In genomic region chr6:87746849-87747248, GRCm38 (mm10) we compare ENCODE assay signal across 12 mouse cellular contexts. TPM values are rescaled to one million over a fixed set of nuclear protein-coding genes. Genes with fewer than 3 reads are reported as not detected.
A peak's percentile ranks its signal among the peaks of the same experiment; 100 is the strongest.
DNase-seq lines count a peak whose midpoint lies in the region; ATAC-seq and TF ChIP-seq lines count a peak whose summit lies in the region.
"Had no signal": no experiment of that assay in that cellular context is flagged by ENCODE, and none has a peak within 500 bp of the region (broad histone marks: within the 10 kb centered on the region; RNA-seq: fewer than 3 reads in every experiment).

No protein-coding gene starts in this region.

- no peak overlapping the region for H3K4me2 ChIP-seq in embryonic facial prominence, embryonic 13.5 days
- H3K4me2 ChIP-seq in lung, embryonic 14.5 days = no peak overlapping the region
- H3K4me2 ChIP-seq: forebrain, embryonic 15.5 days; hindbrain, embryonic 15.5 days had no signal

- H3K4me3 ChIP-seq in embryonic facial prominence, embryonic 13.5 days = no peak overlapping the region
- H3K4me3 ChIP-seq in embryonic facial prominence, embryonic 10.5 days = no peak overlapping the region
- no peak overlapping the region for H3K4me3 ChIP-seq in lung, embryonic 14.5 days (ENCODE audit: low read depth, low read length)
- H3K4me3 ChIP-seq: forebrain, embryonic 15.5 days; hindbrain, embryonic 15.5 days had no signal

- no peaks in the 10 kb centered on the region for H3K36me3 ChIP-seq in embryonic facial prominence, embryonic 13.5 days
- no peaks in the 10 kb centered on the region for H3K36me3 ChIP-seq in embryonic facial prominence, embryonic 10.5 days (replicated peaks)
- H3K36me3 ChIP-seq in lung, embryonic 14.5 days (ENCODE audit: insufficient read depth) = no peaks in the 10 kb centered on the region
- H3K36me3 ChIP-seq: forebrain, embryonic 15.5 days; hindbrain, embryonic 15.5 days had no signal

- no peak for TF ChIP-seq CTCF in lung, embryonic 14.5 days (IDR thresholded peaks at IDR 0.05; ENCODE audit: low read depth)

- peak overlapping the region; percentile 33; the same call in 1 of the 2 replicates for H3K27ac ChIP-seq in embryonic facial prominence, embryonic 13.5 days
- no peak overlapping the region for H3K27ac ChIP-seq in embryonic facial prominence, embryonic 10.5 days (replicated peaks)
- peak overlapping the region; percentile 26; the same call in 1 of the 2 replicates for H3K27ac ChIP-seq in lung, embryonic 14.5 days (ENCODE audit: low read depth)
- H3K27ac ChIP-seq: forebrain, embryonic 15.5 days; hindbrain, embryonic 15.5 days had no signal

- no peak for DNase-seq in embryonic facial prominence, embryonic 10.5 days (ENCODE audit: low spot score)
- DNase-seq in adipocyte (ENCODE audit: low spot score) = peak; percentile 81
- DNase-seq in heart, postnatal 25 days (ENCODE audit: low spot score) = peak; percentile 70
- peak; percentile 89 for DNase-seq in lung, embryonic 14.5 days
- DNase-seq in adrenal gland, postnatal 4 days (ENCODE audit: low spot score in 2 of 2) = no peak
- no peak for DNase-seq in yolk sac, embryonic 10.5 days (ENCODE audit: low spot score)
- DNase-seq in c-Kit-positive CD71-positive TER-119-positive erythroid progenitor cells, embryonic 14.5 days (ENCODE audit: low spot score) = no peak
- DNase-seq: cerebellum, adult 2 months; spleen, adult 18-20 months had no signal

- H3K9me3 ChIP-seq in embryonic facial prominence, embryonic 13.5 days = no peaks in the 10 kb centered on the region
- H3K9me3 ChIP-seq in embryonic facial prominence, embryonic 10.5 days = no peaks in the 10 kb centered on the region
- no peaks in the 10 kb centered on the region for H3K9me3 ChIP-seq in lung, embryonic 14.5 days (ENCODE audit: low read depth, low read length)
- H3K9me3 ChIP-seq: forebrain, embryonic 15.5 days; hindbrain, embryonic 15.5 days had no signal

- no peaks in the 10 kb centered on the region for H3K27me3 ChIP-seq in embryonic facial prominence, embryonic 13.5 days
- H3K27me3 ChIP-seq in embryonic facial prominence, embryonic 10.5 days (replicated peaks; ENCODE audit: low read depth, poor library complexity, severe bottlenecking) = no peaks in the 10 kb centered on the region
- H3K27me3 ChIP-seq in lung, embryonic 14.5 days (ENCODE audit: insufficient read depth, low read length) = no peaks in the 10 kb centered on the region
- H3K27me3 ChIP-seq: forebrain, embryonic 15.5 days; hindbrain, embryonic 15.5 days had no signal

- peaks cover 16% of the 10 kb centered on the region for H3K4me1 ChIP-seq in embryonic facial prominence, embryonic 13.5 days
- H3K4me1 ChIP-seq in embryonic facial prominence, embryonic 10.5 days = 0 out of 2 replicates have a peak, but pooled peaks cover 6% of the 10 kb centered on the region
- H3K4me1 ChIP-seq in lung, embryonic 14.5 days (ENCODE audit: insufficient read depth) = no peaks in the 10 kb centered on the region
- H3K4me1 ChIP-seq: forebrain, embryonic 15.5 days; hindbrain, embryonic 15.5 days had no signal

- ATAC-seq in embryonic facial prominence, embryonic 13.5 days (ENCODE audit: insufficient number of reproducible peaks, insufficient read depth, low FRiP score, low TSS enrichment, low read depth) = no peak
- peak; percentile 89 for ATAC-seq in lung, embryonic 14.5 days (ENCODE audit: insufficient read depth)
- ATAC-seq: forebrain, embryonic 15.5 days had no signal

- intact Hi-C loops in heart, postnatal 25 days (cut with DNase I) = no loop called here

- no peak overlapping the region for H3K9ac ChIP-seq in embryonic facial prominence, embryonic 13.5 days
- H3K9ac ChIP-seq in lung, embryonic 14.5 days = no peak overlapping the region
- H3K9ac ChIP-seq: forebrain, embryonic 15.5 days; hindbrain, embryonic 15.5 days had no signal

- 50% methylated on average over 2 of the region's 2 CpGs for WGBS in embryonic facial prominence, embryonic 13.5 days
- 58% methylated on average over 2 of the region's 2 CpGs for whole genome bisulfite sequencing in embryonic facial prominence, embryonic 10.5 days
- 45% methylated on average over 2 of the region's 2 CpGs for WGBS in lung, embryonic 14.5 days

RNA-seq across cellular contexts. Expression of gene Efcc1, which starts 16.2 kb away (rescaled TPM):
- polyA plus RNA-seq in embryonic facial prominence, embryonic 13.5 days (2015; fragmentation: Nextera tagmentation; extraction: Ambion mirVana) = 1.5 and 2.2 TPM in 2 replicates
- polyA plus RNA-seq in embryonic facial prominence, embryonic 10.5 days (2016; fragmentation: Nextera tagmentation; extraction: Ambion mirVana) = 0.61 and 1.4 TPM in 2 replicates
- total RNA-seq in heart, postnatal 25 days (2021) = 1 to 10 TPM in 1 of 2 experiments, under 1 TPM in 1; 0.95 to 1.4 TPM
- 3.4 and 3.8 TPM in 2 replicates for polyA plus RNA-seq in lung, embryonic 14.5 days (2014; fragmentation: Nextera tagmentation; extraction: Ambion mirVana)
- 1 to 10 TPM; 2.0 to 2.1 TPM for total RNA-seq in adrenal gland, postnatal 4 days (2021)

RNA-seq across cellular contexts. Expression of gene Gp9, which starts 31.0 kb away (rescaled TPM):
- 1.8 and 2.5 TPM in 2 replicates for polyA plus RNA-seq in embryonic facial prominence, embryonic 13.5 days (2015; fragmentation: Nextera tagmentation; extraction: Ambion mirVana)
- 2.6 TPM in 2 replicates for polyA plus RNA-seq in embryonic facial prominence, embryonic 10.5 days (2016; fragmentation: Nextera tagmentation; extraction: Ambion mirVana)
- 1 to 10 TPM in 1 of 2 experiments, under 1 TPM in 1; 0.78 to 1.2 TPM for total RNA-seq in heart, postnatal 25 days (2021)
- 4.0 and 4.3 TPM in 2 replicates for polyA plus RNA-seq in lung, embryonic 14.5 days (2014; fragmentation: Nextera tagmentation; extraction: Ambion mirVana)
- 1 to 10 TPM; 1.0 to 1.1 TPM for total RNA-seq in adrenal gland, postnatal 4 days (2021)

Comparison
In these comparisons a context has a peak if more than half of its experiments do, and no peak if none do; other contexts are left out.
1. DNase-seq: peak in adipocyte (single experiment), heart, postnatal 25 days (single experiment) and lung, embryonic 14.5 days (single experiment); none in embryonic facial prominence, embryonic 10.5 days (single experiment), adrenal gland, postnatal 4 days (0 of 2), yolk sac, embryonic 10.5 days (single experiment) and c-Kit-positive CD71-positive TER-119-positive erythroid progenitor cells, embryonic 14.5 days (single experiment).